Mouse (Mus musculus) ES-E14 (cell line): ENCODE measurements at regions not wholly inside any gene's neighbourhood (a gene's known extent, or its start where the extent isn't known, plus 50 kb on each side); places are given as distances from the start of the nearest gene placed in this dataset.

ENCODE experiments used
- DNase-seq: peaks from one replicate; pipeline ENCODE4 v3.0.0-alpha.2; 2013; ENCODE audit warnings: low read depth, low spot score
- H3K27ac ChIP-seq: 2 replicates; pipeline ENCODE4 v1.5.1; 2012; ENCODE audit warnings: low read depth, mild to moderate bottlenecking, low read length, moderate library complexity, mixed read lengths; ENCODE audit not compliant: poor library complexity, insufficient read depth, severe bottlenecking
- H3K36me3 ChIP-seq: 2 replicates; pipeline ENCODE4 v1.6.1; 2012; ENCODE audit warnings: mild to moderate bottlenecking, low read length, moderate library complexity, mixed read lengths; ENCODE audit not compliant: control insufficient read depth, poor library complexity, insufficient read depth, severe bottlenecking
- H3K4me1 ChIP-seq, 2 experiments: fragments of 150-350 bp in 1 of 2; sonication (generic) in 1 of 2; 2 replicates each; pipeline ENCODE4 v1.6.1; 2012; ENCODE audit warnings: low read length in 2 of 2, mild to moderate bottlenecking in 1 of 2, mixed read lengths in 1 of 2; ENCODE audit not compliant: control insufficient read depth in 2 of 2, insufficient read depth in 2 of 2, poor library complexity in 1 of 2
- H3K4me3 ChIP-seq, 2 experiments: fragments of 150-350 bp in 1 of 2; sonication (generic) in 1 of 2; 2 replicates each; pipeline ENCODE4 v1.5.1; 2012; ENCODE audit warnings: low read length in 2 of 2, low read depth in 1 of 2, mild to moderate bottlenecking in 1 of 2, mixed read lengths in 1 of 2; ENCODE audit not compliant: insufficient read depth in 1 of 2, poor library complexity in 1 of 2, severe bottlenecking in 1 of 2
- H3K9ac ChIP-seq: 2 replicates; pipeline ENCODE4 v1.6.1; 2012; ENCODE audit warnings: low read depth, mild to moderate bottlenecking, low read length, mixed read lengths; ENCODE audit not compliant: poor library complexity, insufficient read depth, severe bottlenecking
- H3K9me3 ChIP-seq: fragments of 150-350 bp; sonication (generic); 2 replicates; pipeline ENCODE4 v1.6.1; 2012; ENCODE audit warnings: low read depth, mild to moderate bottlenecking, low read length; ENCODE audit not compliant: control insufficient read depth, insufficient read depth
- CHD2 ChIP-seq: IDR thresholded peaks from 2 replicates; pipeline ENCODE4 v1.6.1; 2014; ENCODE audit warnings: mild to moderate bottlenecking, low read depth, low read length, inconsistent platforms
- HCFC1 ChIP-seq: IDR thresholded peaks from 2 replicates; pipeline ENCODE4 v1.6.1; 2012; ENCODE audit warnings: low read length, inconsistent platforms, borderline replicate concordance; ENCODE audit not compliant: insufficient read depth
- MAFK ChIP-seq: IDR thresholded peaks from 2 replicates; pipeline ENCODE4 v1.6.1; 2014; ENCODE audit warnings: mild to moderate bottlenecking, low read depth, low read length, inconsistent platforms; ENCODE audit not compliant: insufficient read depth
- ZC3H11A ChIP-seq: IDR thresholded peaks from 2 replicates; pipeline ENCODE4 v1.6.1; 2012; ENCODE audit warnings: low read depth, mild to moderate bottlenecking, inconsistent platforms, low read length, borderline replicate concordance
- ZNF384 ChIP-seq: IDR thresholded peaks from 2 replicates; pipeline ENCODE4 v1.6.1; 2012; ENCODE audit warnings: low read depth, low read length, inconsistent platforms
- in situ Hi-C, 2 experiments: fragments of 600-800 bp; cut with MboI; formaldehyde crosslinking; loops; one replicate each; pipeline ENCODE4 v1.15.1; 2025; ENCODE audit warnings: low sequenced_read_pairs in 2 of 2, inconsistent platforms in 1 of 2; ENCODE audit not compliant: unreplicated experiment in 2 of 2

- Histone ChIP-seq H3K9ac (no peak overlapping the region), H3K27ac (no peak overlapping the region), H3K9me3 (no peaks in the 10 kb centered on the region), H3K4me3 (no peak overlapping the region), H3K4me1 (no peaks in the 10 kb centered on the region), H3K36me3 (no peaks in the 10 kb centered on the region)
- TF ChIP-seq HCFC1 (no peak), CHD2 (no peak), MAFK (no peak), ZC3H11A (no peak), ZNF384 (no peak)
- in situ Hi-C loops, result no loop called here
- no peak for DNase-seq
Observed at GRCm38 (mm10) chr15:87074559-87074958, 469.5 kb upstream of the Fam19a5 start.

- DNase-seq, result no peak
- Histone ChIP-seq H3K27ac (no peak overlapping the region), H3K9ac (no peak overlapping the region), H3K4me3 (no peak overlapping the region), H3K9me3 (no peaks in the 10 kb centered on the region), H3K4me1 (no peaks in the 10 kb centered on the region), H3K36me3 (no peaks in the 10 kb centered on the region)
- in situ Hi-C loops, result no loop called here
- TF ChIP-seq CHD2 (no peak), MAFK (no peak), HCFC1 (no peak)
Observed at GRCm38 (mm10) chr15:87089827-87090226, 454.3 kb upstream of the Fam19a5 start.

- Histone ChIP-seq H3K36me3 (no peaks in the 10 kb centered on the region), H3K9me3 (no peaks in the 10 kb centered on the region), H3K27ac (no peak overlapping the region), H3K9ac (no peak overlapping the region), H3K4me1 (no peaks in the 10 kb centered on the region), H3K4me3 (no peak overlapping the region)
- TF ChIP-seq HCFC1, result no peak
- TF ChIP-seq ZC3H11A, result no peak
- no peak for TF ChIP-seq MAFK
- no peak for TF ChIP-seq CHD2
- TF ChIP-seq ZNF384, result no peak
- DNase-seq, result no peak
- in situ Hi-C loops, result no loop called here
Observed at GRCm38 (mm10) chr15:87091048-87091777, 452.9 kb upstream of the Fam19a5 start.

- Histone ChIP-seq H3K4me3 (no peak overlapping the region), H3K4me1 (no peaks in the 10 kb centered on the region), H3K9ac (no peak overlapping the region), H3K27ac (no peak overlapping the region), H3K9me3 (no peaks in the 10 kb centered on the region), H3K36me3 (no peaks in the 10 kb centered on the region)
- in situ Hi-C loops, result no loop called here
- no peak for DNase-seq
- no peak for TF ChIP-seq HCFC1
Observed at GRCm38 (mm10) chr15:87097206-87097605, 446.9 kb upstream of the Fam19a5 start.

GRCm38 (mm10) chr15:87101146-87101545 is 443.0 kb upstream of the Fam19a5 start:
- Histone ChIP-seq H3K9ac (no peak overlapping the region), H3K4me1 (no peaks in the 10 kb centered on the region), H3K4me3 (no peak overlapping the region), H3K27ac (no peak overlapping the region), H3K9me3 (no peaks in the 10 kb centered on the region), H3K36me3 (no peaks in the 10 kb centered on the region)
- in situ Hi-C loops, result no loop called here
- no peak for DNase-seq
- TF ChIP-seq CHD2 (no peak), HCFC1 (no peak), MAFK (no peak), ZNF384 (no peak), ZC3H11A (no peak)
